Mouse (Mus musculus) liver, postnatal 0 days (tissue): ENCODE results near the gene Cited2. TPM values are rescaled to one million over a fixed set of nuclear protein-coding genes. Genes with fewer than 3 reads are reported as not detected.

Experiments
- ATAC-seq: fragments of 200-750 bp; cut with Nextera tagmentation; 2 replicates; pipeline ENCODE4 v1.8.0; 2017; ENCODE audit warnings: mild to moderate bottlenecking, moderate library complexity
- DNase-seq: peaks from one replicate; pipeline ENCODE4 v3.0.0-alpha.2; 2016
- H3K27ac ChIP-seq: fragments of 300-500 bp; sonication (generic); 2 replicates; pipeline ENCODE4 v1.5.1; 2014; ENCODE audit warnings: antibody characterized with exemption, moderate library complexity, mild to moderate bottlenecking, low read depth
- H3K27me3 ChIP-seq: fragments of 300-500 bp; sonication (generic); 2 replicates; pipeline ENCODE4 v1.6.1; 2014; ENCODE audit warnings: low read length, control low read depth, mixed read lengths; ENCODE audit not compliant: insufficient read depth
- H3K36me3 ChIP-seq: fragments of 300-500 bp; sonication (generic); replicated peaks from 2 replicates; pipeline ENCODE4 v1.6.1; 2014; ENCODE audit warnings: mild to moderate bottlenecking, control low read depth, low read length, moderate library complexity, mixed read lengths; ENCODE audit not compliant: insufficient read depth
- H3K4me1 ChIP-seq: fragments of 300-500 bp; sonication (generic); 2 replicates; pipeline ENCODE4 v1.6.1; 2014; ENCODE audit warnings: antibody characterized with exemption, mild to moderate bottlenecking, control low read depth; ENCODE audit not compliant: insufficient read depth
- H3K4me2 ChIP-seq: fragments of 300-500 bp; sonication (generic); 2 replicates; pipeline ENCODE4 v1.6.1; 2014; ENCODE audit warnings: low read depth, mild to moderate bottlenecking, low read length, moderate library complexity, mixed read lengths
- H3K4me3 ChIP-seq: fragments of 300-500 bp; sonication (generic); 2 replicates; pipeline ENCODE4 v1.5.1; 2014; ENCODE audit warnings: low read depth, low read length
- H3K9ac ChIP-seq: fragments of 300-500 bp; sonication (generic); replicated peaks from 2 replicates; pipeline ENCODE4 v1.6.1; 2014; ENCODE audit warnings: mild to moderate bottlenecking, moderate library complexity
- H3K9me3 ChIP-seq: fragments of 300-500 bp; sonication (generic); 2 replicates; pipeline ENCODE4 v1.6.1; 2016; ENCODE audit warnings: mild to moderate bottlenecking, control low read depth, low read length, mixed read lengths
- CTCF ChIP-seq: sonication (generic); IDR thresholded peaks from 2 replicates; pipeline ENCODE4 v1.5.1; 2016; ENCODE audit warnings: antibody characterized with exemption, low read depth
- EP300 ChIP-seq: IDR thresholded peaks from 2 replicates; pipeline ENCODE4 v1.6.1; 2016; ENCODE audit warnings: antibody characterized with exemption, low read depth, mild to moderate bottlenecking
- WGBS: fragments of 180-500 bp; shearing (Covaris S2); extraction: QIAGEN DNeasy Blood & Tissue Kit; methylation state at CpG from one replicate; pipeline ENCODE4 v1.1.7; 2014; ENCODE audit not compliant: insufficient replicate concordance; 5-methylcytosine and 5-hydroxymethylcytosine counted together
- polyA plus RNA-seq: library from polyadenylated mRNA; unstranded; fragments of >200 nt; fragmentation: Nextera tagmentation; extraction: Ambion mirVana; gene quantifications from 2 replicates; pipeline ENCODE4 v1.2.1, GENCODE M21; 2015

Gene Cited2
- polyA plus RNA-seq, 1 experiment from 2014 or later, result 17.0 TPM

DNA sequence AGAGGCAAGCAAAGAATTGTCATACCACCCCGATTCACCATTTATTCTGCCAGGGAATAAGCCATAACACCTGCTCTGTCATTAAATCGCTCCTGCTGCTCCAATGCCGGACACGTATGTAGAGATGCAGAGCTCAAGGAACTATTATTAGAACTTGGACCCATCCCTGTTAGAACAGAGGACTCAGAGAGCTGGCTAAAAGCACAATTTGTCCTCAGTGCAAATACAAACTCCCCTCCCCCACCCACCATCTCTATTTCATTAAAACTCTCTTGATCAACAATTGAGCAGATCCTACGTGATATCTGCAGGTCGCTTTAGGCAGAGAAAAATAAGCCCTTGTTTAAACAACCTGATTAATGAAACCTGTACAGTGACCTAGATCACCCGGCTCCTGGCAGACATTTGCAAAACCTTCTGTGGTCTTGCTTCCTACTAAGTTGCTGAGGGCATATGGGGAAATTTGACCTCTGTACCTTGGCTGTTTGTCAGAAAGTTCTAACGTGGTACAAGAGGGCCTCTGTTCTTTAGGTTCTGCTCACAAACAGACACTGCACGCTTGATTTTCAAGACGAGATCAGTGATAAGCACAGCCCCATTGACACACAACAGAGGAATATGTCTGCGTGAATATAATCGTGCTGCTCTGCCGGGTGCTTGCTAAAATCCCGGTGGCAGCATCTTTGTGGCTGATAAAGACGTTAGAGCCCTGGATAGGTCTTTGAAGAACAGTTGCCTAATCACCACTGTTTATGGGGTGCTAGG lies 4.3 kb downstream of the Cited2 start:
- H3K9ac ChIP-seq, result no peak overlapping the region
- no peaks in the 10 kb centered on the region for H3K9me3 ChIP-seq
- no peaks in the 10 kb centered on the region for H3K36me3 ChIP-seq
- peaks cover 10% of the 10 kb centered on the region; the same call in 1 of the 2 replicates for H3K4me1 ChIP-seq
- peak; percentile 46; the same call in 1 of the 2 replicates for TF ChIP-seq EP300
- TF ChIP-seq CTCF, result no peak
- peak overlapping the region; percentile 75 for H3K27ac ChIP-seq
- peak overlapping the region; percentile 13 for H3K4me3 ChIP-seq
- DNase-seq (peak; percentile 61), ATAC-seq (peak; percentile 24)
- 19% methylated on average over 15 of the region's 15 CpGs for WGBS
- no peaks in the 10 kb centered on the region for H3K27me3 ChIP-seq
- peak overlapping the region; percentile 63 for H3K4me2 ChIP-seq

DNA sequence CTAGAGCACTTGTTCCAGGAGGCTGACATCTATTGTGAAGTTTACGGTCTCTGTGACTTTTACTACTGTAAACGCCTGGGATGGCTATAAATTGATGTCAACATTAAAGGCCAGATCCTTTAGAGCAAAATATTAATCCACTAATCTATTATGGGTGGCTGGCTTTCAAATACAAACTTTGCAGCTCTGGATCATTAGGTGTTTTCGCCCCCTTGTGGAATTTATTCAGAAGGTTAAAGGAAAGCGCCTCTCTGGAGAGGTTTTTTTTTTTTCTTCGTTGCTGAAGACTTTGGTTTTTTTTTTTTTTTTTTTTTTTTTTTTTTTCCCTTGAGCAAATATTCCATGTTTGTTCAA lies 4.9 kb downstream of the Cited2 start:
- H3K4me1 ChIP-seq, result peaks cover 10% of the 10 kb centered on the region; the same call in 1 of the 2 replicates
- H3K4me2 ChIP-seq, result peak overlapping the region; percentile 63
- H3K4me3 ChIP-seq, result peak overlapping the region; percentile 13
- TF ChIP-seq CTCF, result peak; percentile 63
- no peak for TF ChIP-seq EP300
- H3K27ac ChIP-seq, result peak overlapping the region; percentile 75
- H3K9ac ChIP-seq, result no peak overlapping the region
- no peaks in the 10 kb centered on the region for H3K9me3 ChIP-seq
- DNase-seq (no peak), ATAC-seq (no peak)
- 2% methylated on average over 5 of the region's 5 CpGs for WGBS
- H3K27me3 ChIP-seq, result no peaks in the 10 kb centered on the region
- no peaks in the 10 kb centered on the region for H3K36me3 ChIP-seq

GRCm38 (mm10) chr10:17728711-17729110 lies 5.7 kb downstream of the Cited2 start:
- Histone ChIP-seq H3K4me2 (no peak overlapping the region), H3K4me1 (peaks cover 10% of the 10 kb centered on the region; the same call in 1 of the 2 replicates), H3K27ac (no peak overlapping the region), H3K27me3 (no peaks in the 10 kb centered on the region), H3K4me3 (no peak overlapping the region), H3K9ac (no peak overlapping the region), H3K9me3 (no peaks in the 10 kb centered on the region), H3K36me3 (no peaks in the 10 kb centered on the region)
- ATAC-seq, result no peak
- no peak for DNase-seq
- TF ChIP-seq CTCF, result no peak
- no peak for TF ChIP-seq EP300
- 36% methylated on average over 4 of the region's 4 CpGs for WGBS

DNA sequence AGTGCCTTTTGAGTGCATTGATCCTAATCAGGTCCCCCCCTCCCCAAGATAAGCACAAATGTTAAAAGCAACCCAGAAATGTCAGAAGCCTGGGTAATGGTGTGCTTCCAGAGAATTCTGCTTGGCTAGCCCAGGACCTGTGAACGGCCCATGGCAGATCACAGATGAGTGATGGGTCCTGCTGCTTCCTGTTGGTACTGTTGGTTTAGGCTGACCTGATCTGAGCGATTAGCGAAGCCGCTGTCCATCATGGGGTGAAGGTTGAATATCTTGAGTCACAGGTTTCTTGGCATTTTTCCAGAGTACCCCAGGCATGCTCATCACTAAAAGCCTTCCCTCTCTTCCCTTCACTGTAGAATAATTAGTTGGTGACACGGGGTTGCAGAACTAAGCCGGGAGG lies 6.5 kb downstream of the Cited2 start:
- Histone ChIP-seq H3K9ac (no peak overlapping the region), H3K9me3 (no peaks in the 10 kb centered on the region), H3K27ac (no peak overlapping the region), H3K4me2 (no peak overlapping the region), H3K36me3 (no peaks in the 10 kb centered on the region), H3K4me1 (peaks cover 10% of the 10 kb centered on the region; the same call in 1 of the 2 replicates), H3K4me3 (no peak overlapping the region), H3K27me3 (no peaks in the 10 kb centered on the region)
- TF ChIP-seq CTCF, result no peak
- TF ChIP-seq EP300, result no peak
- DNase-seq (no peak), ATAC-seq (no peak)
- WGBS, result 58% methylated on average over 6 of the region's 6 CpGs

DNA sequence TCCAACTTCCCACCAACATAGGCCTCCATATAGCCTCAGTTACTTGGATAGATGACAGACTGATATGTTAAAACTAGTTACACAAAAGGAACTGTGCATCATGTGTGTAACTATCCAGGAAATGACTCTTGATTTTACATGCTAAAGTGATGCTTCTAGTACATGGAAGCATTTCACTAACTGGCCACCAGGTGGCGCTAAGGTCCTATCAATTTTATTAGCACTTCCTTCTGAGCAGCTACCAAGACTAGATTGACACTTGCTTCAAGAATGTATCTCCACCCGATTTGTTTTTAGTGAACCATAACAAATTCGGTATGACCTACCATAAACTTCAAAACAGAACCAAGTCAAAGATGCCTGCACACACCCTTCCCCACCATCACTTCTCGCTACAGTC lies 10.0 kb downstream of the Cited2 start:
- H3K36me3 ChIP-seq, result no peaks in the 10 kb centered on the region
- H3K4me3 ChIP-seq, result no peak overlapping the region
- no peak overlapping the region for H3K27ac ChIP-seq
- no peak for ATAC-seq
- TF ChIP-seq EP300, result no peak
- TF ChIP-seq CTCF, result peak; percentile 93
- H3K4me2 ChIP-seq, result no peak overlapping the region
- peak; percentile 79 for DNase-seq
- no peaks in the 10 kb centered on the region for H3K9me3 ChIP-seq
- no peaks in the 10 kb centered on the region for H3K27me3 ChIP-seq
- no peaks in the 10 kb centered on the region for H3K4me1 ChIP-seq
- 20% methylated on average over 4 of the region's 4 CpGs for WGBS
- H3K9ac ChIP-seq, result no peak overlapping the region

DNA sequence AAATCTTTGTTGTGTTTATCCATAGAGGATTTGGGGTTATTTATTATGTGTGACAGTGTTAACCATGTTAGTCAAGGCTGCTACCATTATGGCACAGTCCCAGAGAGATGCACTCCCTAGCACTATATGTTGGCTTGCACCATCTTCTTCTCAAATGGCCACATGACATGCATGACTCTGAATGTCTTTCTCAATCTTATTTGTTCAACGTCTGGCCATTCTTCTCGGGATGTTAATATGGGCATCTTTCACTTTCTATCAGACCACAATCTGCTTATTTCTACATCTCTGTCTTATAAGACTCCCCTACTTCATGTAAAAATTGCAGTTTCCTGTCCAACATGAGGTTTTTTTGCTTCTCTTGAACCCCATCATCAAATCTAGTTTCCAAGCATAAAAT lies 19.6 kb downstream of the Cited2 start:
- H3K4me3 ChIP-seq, result no peak overlapping the region
- 83% methylated on average over 2 of the region's 2 CpGs for WGBS
- TF ChIP-seq CTCF, result no peak
- TF ChIP-seq EP300, result no peak
- no peaks in the 10 kb centered on the region for H3K36me3 ChIP-seq
- 0 out of 2 replicates have a peak, but pooled peaks cover 4% of the 10 kb centered on the region for H3K9me3 ChIP-seq
- no peaks in the 10 kb centered on the region for H3K4me1 ChIP-seq
- ATAC-seq, result no peak
- H3K27me3 ChIP-seq, result no peaks in the 10 kb centered on the region
- no peak overlapping the region for H3K9ac ChIP-seq
- no peak overlapping the region for H3K27ac ChIP-seq
- no peak overlapping the region for H3K4me2 ChIP-seq
- no peak for DNase-seq
